Mouse (Mus musculus) ovary, adult 10 weeks (tissue): ENCODE data around the gene Gm14597. TPM values are rescaled to one million over a fixed set of nuclear protein-coding genes. Genes with fewer than 3 reads are reported as not detected.

Source experiments
- polyA plus RNA-seq: library from polyadenylated mRNA; stranded (reverse); fragments of 350-450 nt; fragmentation: Illumina TruSeq; extraction: RNeasy Lipid Tissue Mini Kit (QIAGEN cat#74804); gene quantifications from one replicate; pipeline ENCODE4 v1.2.3, GENCODE M21; 2014

The Gm14597 gene
- not detected for polyA plus RNA-seq

GRCm38 (mm10) chrX:53608879-53609278, at the start of gene Gm14597:
Gm14597 (minus strand) TSS chrX:53608979.

GRCm38 (mm10) chrX:53642980-53643961, 34.5 kb upstream of the Gm14597 start, which contains the start of gene Rtl8a:
Rtl8a (minus strand) TSS chrX:53643682.

GRCm38 (mm10) chrX:53607242-53608121, 1.3 kb downstream of the Gm14597 start, which contains the start of gene Rtl8c:
Rtl8c (plus strand) TSS chrX:53608032.

Other genes starting within 250 kb of the Gm14597 start
- gene Mospd1, start 238.5 kb downstream of the Gm14597 start, polyA plus RNA-seq, result 116 TPM
- gene Etd, start 174.1 kb downstream of the Gm14597 start, polyA plus RNA-seq, result not detected
- not detected for gene Rtl8c, start 947 bp downstream of the Gm14597 start, polyA plus RNA-seq
- 9.5 TPM for gene Rtl8a, start 34.7 kb upstream of the Gm14597 start, polyA plus RNA-seq
- gene Rtl8b, start 61.4 kb upstream of the Gm14597 start, polyA plus RNA-seq, result 4.4 TPM
- 19.1 TPM for gene 4930502E18Rik, start 115.8 kb upstream of the Gm14597 start, polyA plus RNA-seq
- gene 1700013H16Rik, start 148.9 kb upstream of the Gm14597 start, polyA plus RNA-seq, result 0.51 TPM
- not detected for gene Zfp36l3, start 167.4 kb upstream of the Gm14597 start, polyA plus RNA-seq
- 11.4 TPM for gene Xlr, start 188.7 kb upstream of the Gm14597 start, polyA plus RNA-seq